Mouse (Mus musculus) WW6 (cell line): ENCODE data around the gene Slit1.

Experiments
- DNase-seq: peaks from one replicate; pipeline ENCODE4 v3.0.0-alpha.2; 2013; ENCODE audit warnings: low read depth, low spot score

Slit1 gene

GRCm38 (mm10) chr19:41655970-41656369 lies 87.5 kb downstream of the Slit1 start:
- peak; percentile 36 for DNase-seq

- DNase-seq, result no peak
These were observed 88.2 kb downstream of the Slit1 start for GRCm38 (mm10) chr19:41655089-41655783.

- no peak for DNase-seq
These were observed 91.5 kb downstream of the Slit1 start for GRCm38 (mm10) chr19:41651967-41652366.

GRCm38 (mm10) chr19:41649394-41649793 lies 94.1 kb downstream of the Slit1 start:
- DNase-seq, result no peak

GRCm38 (mm10) chr19:41646947-41647631 lies 96.4 kb downstream of the Slit1 start:
- DNase-seq, result peak; percentile 33

GRCm38 (mm10) chr19:41643010-41643409 lies 100.5 kb downstream of the Slit1 start:
- no peak for DNase-seq

GRCm38 (mm10) chr19:41634999-41635398 lies 108.5 kb downstream of the Slit1 start:
- no peak for DNase-seq

GRCm38 (mm10) chr19:41634099-41634498 lies 109.4 kb downstream of the Slit1 start:
- DNase-seq, result no peak

- peak; percentile 58 for DNase-seq
These were observed 113.9 kb downstream of the Slit1 start for GRCm38 (mm10) chr19:41629532-41629931.

- no peak for DNase-seq
These were observed 114.5 kb downstream of the Slit1 start for GRCm38 (mm10) chr19:41628970-41629369.

GRCm38 (mm10) chr19:41620366-41621092 lies 122.9 kb downstream of the Slit1 start:
- DNase-seq, result no peak

- DNase-seq, result no peak
These were observed 124.6 kb downstream of the Slit1 start for GRCm38 (mm10) chr19:41618771-41619385.

- DNase-seq, result no peak
These were observed 125.3 kb downstream of the Slit1 start for GRCm38 (mm10) chr19:41618153-41618657.

- DNase-seq, result no peak
These were observed 126.4 kb downstream of the Slit1 start for GRCm38 (mm10) chr19:41617102-41617501.

- DNase-seq, result no peak
These were observed 127.2 kb downstream of the Slit1 start for GRCm38 (mm10) chr19:41616274-41616673.

GRCm38 (mm10) chr19:41615606-41616224 lies 127.8 kb downstream of the Slit1 start:
- no peak for DNase-seq

- no peak for DNase-seq
These were observed 130.0 kb downstream of the Slit1 start for GRCm38 (mm10) chr19:41613325-41614087.

- DNase-seq, result no peak
These were observed 131.8 kb downstream of the Slit1 start for GRCm38 (mm10) chr19:41611683-41612082.

- no peak for DNase-seq
These were observed 137.1 kb downstream of the Slit1 start for GRCm38 (mm10) chr19:41606208-41606987.

GRCm38 (mm10) chr19:41600647-41601046 lies 142.8 kb downstream of the Slit1 start:
- no peak for DNase-seq
